Mouse (Mus musculus) left cerebral cortex, adult 11 months (tissue): ENCODE measurements around the gene Emx1.

Source experiments
- DNase-seq: peaks from one replicate; pipeline ENCODE4 v3.0.0; 2022; ENCODE audit warnings: low spot score

Emx1 gene

GRCm38 (mm10) chr6:85231469-85231868, 44.2 kb downstream of the Emx1 start:
- no peak for DNase-seq

GRCm38 (mm10) chr6:85232045-85232444, 44.8 kb downstream of the Emx1 start:
- DNase-seq: no peak

DNA sequence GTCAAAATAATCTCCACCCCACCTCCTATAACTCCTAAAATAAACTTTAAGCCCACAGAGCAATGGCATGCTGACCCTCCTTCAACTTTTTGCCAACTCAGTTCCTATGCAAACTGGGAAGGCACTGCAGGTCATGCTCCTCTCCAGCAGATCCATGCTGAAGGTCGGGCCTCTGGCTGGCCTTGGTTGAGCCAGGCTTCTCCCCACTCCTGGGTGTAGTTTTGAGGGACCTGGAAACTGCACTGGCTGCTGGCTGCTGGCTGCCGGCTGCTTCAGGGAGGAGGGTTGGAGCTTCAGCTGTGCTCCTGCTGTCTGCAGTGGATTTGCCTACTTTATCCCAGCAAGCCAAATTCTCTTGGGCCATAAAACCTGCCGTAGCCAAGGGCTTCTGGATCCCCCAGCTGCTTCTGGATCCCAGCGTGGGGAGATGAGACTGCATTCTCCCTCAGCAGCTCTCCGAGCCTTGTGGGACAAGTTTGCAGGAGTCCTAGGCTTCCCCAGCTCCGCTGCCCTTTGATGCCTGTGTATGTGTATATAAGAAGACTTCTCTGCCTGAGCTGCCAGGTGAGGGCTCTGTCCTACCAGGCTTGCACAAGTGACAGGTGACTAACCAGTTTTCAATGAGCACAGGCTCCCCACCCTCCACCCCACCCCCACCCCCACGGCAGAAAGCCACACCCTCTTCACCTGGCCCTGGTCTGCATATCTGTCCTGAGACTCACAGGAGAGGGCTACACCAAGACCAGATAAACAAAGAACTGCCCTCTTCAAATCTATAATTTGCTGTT, 45.8 kb downstream of the Emx1 start:
- DNase-seq: no peak

DNA sequence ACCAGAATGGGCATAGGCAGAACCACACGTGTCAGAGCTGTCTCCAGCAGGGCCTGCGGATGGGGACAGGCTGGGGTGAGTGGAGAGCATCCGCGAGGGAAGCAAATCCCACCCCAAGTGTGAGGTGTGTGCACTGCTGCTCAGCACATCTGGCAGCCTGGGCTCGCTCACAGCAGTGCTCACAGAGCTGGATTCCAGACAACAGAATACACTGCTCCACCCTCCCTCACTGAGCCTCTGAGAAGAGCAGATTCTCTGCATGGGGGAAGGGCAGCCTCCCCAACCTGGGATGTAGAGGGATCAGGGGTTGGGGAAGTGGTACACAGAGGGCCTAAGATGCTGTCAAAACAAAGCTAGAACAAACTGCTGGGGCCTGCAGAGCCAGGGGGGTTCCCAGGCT, 47.6 kb downstream of the Emx1 start:
- DNase-seq: no peak

DNA sequence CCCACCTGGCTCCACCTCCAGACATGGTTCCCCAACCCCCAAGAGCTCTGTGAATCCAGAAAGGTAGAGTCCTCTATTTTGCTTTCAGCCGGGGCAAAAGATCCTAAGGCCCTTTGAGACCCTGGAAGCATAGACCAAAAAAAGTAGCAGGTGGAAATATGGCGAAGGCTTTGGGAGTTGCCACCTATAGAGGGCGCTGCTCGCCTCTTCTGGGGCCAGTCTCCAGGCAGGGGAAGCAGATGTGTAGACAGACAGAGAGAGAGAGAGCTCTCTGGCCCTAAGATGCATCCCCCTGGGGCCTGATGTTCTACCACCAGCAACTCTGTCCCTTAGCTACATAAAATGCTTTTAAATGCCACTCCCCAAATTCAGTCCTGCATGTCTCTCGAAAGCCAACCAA, 49.8 kb downstream of the Emx1 start:
- DNase-seq: peak; percentile 35

- DNase-seq: no peak
Measured at GRCm38 (mm10) chr6:85237595-85238337, 50.5 kb downstream of the Emx1 start.

DNA sequence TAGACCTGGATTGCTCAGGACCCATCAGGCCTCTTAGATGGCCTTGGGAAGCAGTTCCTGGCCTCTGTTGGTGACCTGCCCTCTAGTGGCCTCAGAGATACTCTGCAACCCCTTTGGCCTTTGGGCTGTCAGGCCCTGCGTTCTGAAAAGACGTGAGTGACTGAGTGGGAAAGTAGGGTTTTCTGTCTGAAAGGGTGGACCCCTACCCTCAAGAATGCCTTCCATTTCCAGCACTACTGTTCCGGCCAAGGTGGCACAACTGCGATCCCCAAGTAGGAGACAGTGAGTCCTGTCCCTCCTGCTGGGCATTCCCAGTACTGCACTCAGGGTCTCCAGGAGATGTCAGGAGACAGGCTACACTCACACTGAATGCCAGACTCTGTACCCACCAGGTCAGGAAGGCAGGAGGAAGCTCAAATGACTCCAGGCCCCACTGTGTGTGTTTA, 51.8 kb downstream of the Emx1 start:
- DNase-seq: no peak

GRCm38 (mm10) chr6:85249821-85250220, 62.6 kb downstream of the Emx1 start:
- no peak for DNase-seq

- no peak for DNase-seq
Measured at GRCm38 (mm10) chr6:85250811-85251241, 63.6 kb downstream of the Emx1 start.

GRCm38 (mm10) chr6:85252251-85253058, 65.2 kb downstream of the Emx1 start:
- no peak for DNase-seq

DNA sequence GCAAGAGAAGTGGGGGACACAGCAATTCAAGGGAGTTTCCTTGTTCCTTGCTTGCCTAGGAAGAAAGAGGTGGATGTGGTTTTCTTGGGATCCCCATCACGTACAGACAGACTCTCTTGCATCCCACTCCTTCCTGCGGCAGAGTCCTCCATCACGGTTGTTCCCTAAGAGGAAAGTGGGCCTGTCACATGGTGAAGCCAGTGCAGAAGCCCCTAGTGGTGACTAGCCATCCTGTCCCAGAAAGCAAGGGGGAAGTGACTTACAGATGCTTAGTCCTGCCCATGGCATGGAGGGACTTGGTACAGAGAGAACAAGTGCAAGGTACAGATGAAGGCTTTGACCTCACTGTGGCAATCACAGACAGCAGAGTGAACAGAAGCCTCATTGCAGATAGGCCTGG, 66.0 kb downstream of the Emx1 start:
- no peak for DNase-seq
